Mouse (Mus musculus) forebrain, embryonic 12.5 days (tissue): ENCODE measurements around the gene Cfap99. TPM values are rescaled to one million over a fixed set of nuclear protein-coding genes. Genes with fewer than 3 reads are reported as not detected.

Experiments
- ATAC-seq: fragments of 200-750 bp; cut with Nextera tagmentation; 2 replicates; pipeline ENCODE4 v1.8.0; 2017; ENCODE audit warnings: moderate TSS enrichment; ENCODE audit not compliant: low FRiP score
- H3K27ac ChIP-seq: fragments of 300-500 bp; sonication (generic); 2 replicates; pipeline ENCODE4 v1.5.1; 2016; ENCODE audit warnings: mild to moderate bottlenecking
- H3K27me3 ChIP-seq: fragments of 300-500 bp; sonication (generic); 2 replicates; pipeline ENCODE4 v1.6.1; 2016; ENCODE audit warnings: mild to moderate bottlenecking
- H3K36me3 ChIP-seq: fragments of 300-500 bp; sonication (generic); replicated peaks from 2 replicates; pipeline ENCODE4 v1.6.1; 2016; ENCODE audit warnings: mild to moderate bottlenecking
- H3K4me1 ChIP-seq: fragments of 300-500 bp; sonication (generic); 2 replicates; pipeline ENCODE4 v1.6.1; 2016
- H3K4me2 ChIP-seq: fragments of 300-500 bp; sonication (generic); 2 replicates; pipeline ENCODE4 v1.6.1; 2016; ENCODE audit warnings: mild to moderate bottlenecking, moderate library complexity
- H3K4me3 ChIP-seq: fragments of 300-500 bp; sonication (generic); replicated peaks from 2 replicates; pipeline ENCODE4 v1.5.1; 2016; ENCODE audit warnings: mild to moderate bottlenecking
- H3K9ac ChIP-seq: fragments of 300-500 bp; sonication (generic); 2 replicates; pipeline ENCODE4 v1.6.1; 2016; ENCODE audit warnings: mild to moderate bottlenecking
- H3K9me3 ChIP-seq: fragments of 300-500 bp; sonication (generic); 2 replicates; pipeline ENCODE4 v1.6.1; 2016
- WGBS: fragments of 180-500 bp; shearing (Covaris S2); methylation state at CpG from one replicate; pipeline ENCODE4 v1.1.7; 2016; 5-methylcytosine and 5-hydroxymethylcytosine counted together
- polyA plus RNA-seq: library from polyadenylated mRNA; unstranded; fragments of >200 nt; fragmentation: Nextera tagmentation; extraction: Ambion mirVana; gene quantifications from 2 replicates; pipeline ENCODE4 v1.2.1, GENCODE M21; 2016

Gene Cfap99
- polyA plus RNA-seq, 1 experiment from 2014 or later = not detected

GRCm38 (mm10) chr5:34284156-34284750 lies 4.1 kb upstream of the Cfap99 start:
- H3K9ac ChIP-seq = no peak overlapping the region
- no peak overlapping the region for H3K4me3 ChIP-seq
- peaks cover 31% of the 10 kb centered on the region for H3K4me1 ChIP-seq
- H3K9me3 ChIP-seq = no peaks in the 10 kb centered on the region
- H3K27ac ChIP-seq = no peak overlapping the region
- no peak overlapping the region for H3K4me2 ChIP-seq
- 36% methylated on average over 3 of the region's 3 CpGs for WGBS
- no peak for ATAC-seq
- peaks cover 50% of the 10 kb centered on the region for H3K27me3 ChIP-seq
- H3K36me3 ChIP-seq = no peaks in the 10 kb centered on the region

DNA sequence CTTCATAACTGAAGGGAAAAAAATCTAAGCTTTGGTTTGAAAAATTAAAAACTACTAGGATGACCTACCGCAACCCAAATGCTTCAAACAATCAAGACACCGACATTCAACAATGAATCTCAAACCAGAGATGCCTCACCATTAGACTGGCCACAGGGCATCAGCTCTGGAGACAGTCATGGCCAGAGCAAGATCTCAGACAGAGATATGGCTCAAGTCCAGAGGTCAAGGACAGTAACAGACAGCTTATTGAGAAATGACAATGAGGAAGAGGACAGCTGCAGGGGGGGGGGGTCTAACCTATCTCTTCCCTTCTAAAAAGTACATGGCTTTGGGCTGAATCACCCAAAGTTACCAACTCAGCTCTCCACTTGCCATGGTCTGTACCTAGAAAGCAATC lies 3.1 kb upstream of the Cfap99 start:
- Histone ChIP-seq H3K4me2 (no peak overlapping the region), H3K27me3 (peaks cover 61% of the 10 kb centered on the region), H3K36me3 (no peaks in the 10 kb centered on the region), H3K9ac (no peak overlapping the region), H3K4me1 (peaks cover 31% of the 10 kb centered on the region), H3K27ac (no peak overlapping the region), H3K9me3 (no peaks in the 10 kb centered on the region), H3K4me3 (no peak overlapping the region)
- WGBS = 86% methylated on average over 2 of the region's 2 CpGs
- no peak for ATAC-seq

GRCm38 (mm10) chr5:34286516-34286915 lies 1.9 kb upstream of the Cfap99 start:
- H3K36me3 ChIP-seq = no peaks in the 10 kb centered on the region
- H3K4me3 ChIP-seq = peak overlapping the region; percentile 75
- no peak overlapping the region for H3K27ac ChIP-seq
- peak overlapping the region; percentile 97 for H3K4me2 ChIP-seq
- peaks cover 31% of the 10 kb centered on the region for H3K4me1 ChIP-seq
- 2% methylated on average over 11 of the region's 11 CpGs for WGBS
- H3K27me3 ChIP-seq = peaks cover 65% of the 10 kb centered on the region
- no peak overlapping the region for H3K9ac ChIP-seq
- H3K9me3 ChIP-seq = no peaks in the 10 kb centered on the region
- no peak for ATAC-seq

- WGBS = under 1% methylated on average over 54 of the region's 54 CpGs
- ATAC-seq = peak; percentile 0; the same call in 1 of the 2 replicates
- Histone ChIP-seq H3K4me3 (peak overlapping the region; percentile 75), H3K4me2 (peak overlapping the region; percentile 97), H3K27ac (no peak overlapping the region), H3K9me3 (no peaks in the 10 kb centered on the region), H3K27me3 (peaks cover 70% of the 10 kb centered on the region), H3K4me1 (peaks cover 31% of the 10 kb centered on the region), H3K36me3 (no peaks in the 10 kb centered on the region), H3K9ac (peak overlapping the region; percentile 71)
Observed at GRCm38 (mm10) chr5:34287001-34287837, 1.2 kb upstream of the Cfap99 start.

DNA sequence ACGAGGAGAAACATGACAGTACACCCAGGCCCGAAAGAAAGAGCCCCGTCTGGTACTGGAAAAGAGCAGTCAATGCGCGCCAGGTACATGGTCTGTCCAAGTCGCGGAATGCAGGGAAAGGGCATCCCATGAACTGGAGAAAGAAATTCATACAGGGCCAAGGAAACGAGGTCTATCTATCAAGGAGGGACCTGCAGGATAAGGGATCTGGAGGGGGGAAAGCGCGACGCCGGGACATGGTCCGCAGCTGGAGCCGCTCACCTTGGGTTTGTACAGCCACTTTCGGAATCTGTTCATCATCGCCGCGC lies 608 bp upstream of the Cfap99 start:
- Histone ChIP-seq H3K9ac (peak overlapping the region; percentile 71), H3K27ac (no peak overlapping the region), H3K27me3 (peaks cover 72% of the 10 kb centered on the region), H3K4me2 (peak overlapping the region; percentile 97), H3K9me3 (no peaks in the 10 kb centered on the region), H3K4me3 (peak overlapping the region; percentile 75), H3K36me3 (no peaks in the 10 kb centered on the region), H3K4me1 (peaks cover 27% of the 10 kb centered on the region)
- WGBS = under 1% methylated on average over 18 of the region's 18 CpGs
- ATAC-seq = no peak

DNA sequence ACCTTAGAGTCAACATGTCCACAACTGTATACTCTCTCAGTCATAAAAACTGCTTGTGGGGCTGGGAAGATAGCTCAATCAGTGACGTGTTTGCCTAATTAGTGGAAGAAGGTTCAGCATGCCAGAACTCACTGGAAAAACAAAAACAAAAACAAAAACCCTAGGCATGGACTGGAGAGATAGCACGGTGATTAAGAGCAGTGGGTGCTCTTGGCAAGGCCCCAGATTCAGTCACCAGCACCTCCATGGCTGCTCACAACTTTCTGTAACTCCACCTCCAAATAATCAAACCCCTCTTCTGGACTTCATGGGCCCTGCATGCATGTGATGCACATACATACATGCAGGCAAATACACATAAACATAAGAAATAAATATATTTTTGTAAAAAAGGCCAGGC lies 886 bp downstream of the Cfap99 start:
- WGBS = 55% methylated on average over 2 of the region's 2 CpGs
- ATAC-seq = no peak
- peaks cover 69% of the 10 kb centered on the region for H3K27me3 ChIP-seq

DNA sequence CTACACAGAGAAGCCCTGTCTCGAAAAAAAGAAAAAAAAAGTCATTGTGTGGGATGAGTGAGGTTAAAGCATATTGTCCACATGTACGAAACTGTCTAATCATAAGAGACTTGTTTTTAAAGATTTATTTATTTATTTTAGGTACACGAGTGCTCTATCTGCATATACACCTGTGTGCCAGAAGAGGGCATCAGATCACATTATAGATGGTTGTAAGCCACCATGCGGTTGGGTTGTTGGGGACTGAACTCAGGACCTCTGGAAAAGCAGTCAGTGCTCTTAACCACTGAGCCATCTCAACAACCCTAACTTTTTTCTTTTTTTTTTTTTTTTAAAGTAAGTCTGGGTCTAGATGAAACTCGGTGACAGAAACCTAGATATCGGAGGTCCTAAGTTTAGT lies 5.0 kb downstream of the Cfap99 start:
- WGBS = 83% methylated on average over 6 of the region's 6 CpGs
- Histone ChIP-seq H3K4me3 (no peak overlapping the region), H3K4me2 (no peak overlapping the region), H3K27me3 (peaks cover 31% of the 10 kb centered on the region), H3K9me3 (no peaks in the 10 kb centered on the region), H3K9ac (no peak overlapping the region), H3K36me3 (no peaks in the 10 kb centered on the region), H3K4me1 (peaks cover 6% of the 10 kb centered on the region; the same call in 1 of the 2 replicates), H3K27ac (no peak overlapping the region)
- no peak for ATAC-seq

More for the DNA sequence above, 886 bp downstream of the Cfap99 start:
- no peak overlapping the region for H3K4me3 ChIP-seq
- H3K9me3 ChIP-seq = no peaks in the 10 kb centered on the region
- no peak overlapping the region for H3K4me2 ChIP-seq
- no peaks in the 10 kb centered on the region for H3K36me3 ChIP-seq
- H3K27ac ChIP-seq = no peak overlapping the region
- H3K9ac ChIP-seq = peak overlapping the region; percentile 71; the same call in 1 of the 2 replicates
- H3K4me1 ChIP-seq = peaks cover 23% of the 10 kb centered on the region

DNA sequence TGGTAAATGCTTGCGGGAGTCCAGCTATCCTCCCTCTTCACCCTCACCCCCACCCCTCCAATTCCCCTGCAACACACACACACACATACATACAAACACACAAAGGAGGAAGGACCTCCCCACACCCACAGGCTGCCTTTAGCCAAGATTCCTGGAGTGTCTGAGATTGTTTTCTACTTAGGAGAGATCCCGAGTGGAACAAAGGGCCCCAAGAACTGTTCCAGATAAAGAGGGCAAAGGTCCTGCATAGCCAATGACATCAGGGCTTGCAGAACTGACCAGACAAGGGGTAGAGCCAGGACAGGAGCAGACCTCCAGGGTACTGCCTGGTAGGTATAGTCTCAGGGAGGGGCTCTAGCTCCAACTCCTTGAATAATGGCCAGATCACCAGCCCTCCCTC lies 6.3 kb downstream of the Cfap99 start:
- Histone ChIP-seq H3K4me1 (no peaks in the 10 kb centered on the region), H3K27me3 (peaks cover 17% of the 10 kb centered on the region), H3K4me2 (no peak overlapping the region), H3K36me3 (no peaks in the 10 kb centered on the region), H3K9me3 (no peaks in the 10 kb centered on the region), H3K9ac (no peak overlapping the region), H3K27ac (no peak overlapping the region), H3K4me3 (no peak overlapping the region)
- ATAC-seq = no peak
- WGBS = 33% methylated on average over 2 of the region's 2 CpGs

- H3K9me3 ChIP-seq = no peaks in the 10 kb centered on the region
- H3K27me3 ChIP-seq = peaks cover 13% of the 10 kb centered on the region; the same call in 1 of the 2 replicates
- ATAC-seq = no peak
- WGBS = 85% methylated on average over 2 of the region's 2 CpGs
- H3K4me1 ChIP-seq = no peaks in the 10 kb centered on the region
- no peak overlapping the region for H3K27ac ChIP-seq
- H3K4me2 ChIP-seq = no peak overlapping the region
- H3K9ac ChIP-seq = no peak overlapping the region
- no peaks in the 10 kb centered on the region for H3K36me3 ChIP-seq
- no peak overlapping the region for H3K4me3 ChIP-seq
Observed at GRCm38 (mm10) chr5:34295141-34295540, 6.7 kb downstream of the Cfap99 start.

- Histone ChIP-seq H3K9ac (no peak overlapping the region), H3K9me3 (no peaks in the 10 kb centered on the region), H3K27ac (no peak overlapping the region), H3K4me1 (no peaks in the 10 kb centered on the region), H3K36me3 (no peaks in the 10 kb centered on the region), H3K4me3 (no peak overlapping the region), H3K4me2 (no peak overlapping the region), H3K27me3 (no peaks in the 10 kb centered on the region)
- no peak for ATAC-seq
- WGBS = 63% methylated on average over 4 of the region's 4 CpGs
Observed at GRCm38 (mm10) chr5:34298061-34298460, 9.7 kb downstream of the Cfap99 start.

- ATAC-seq = no peak
- Histone ChIP-seq H3K4me2 (no peak overlapping the region), H3K27me3 (no peaks in the 10 kb centered on the region), H3K4me1 (no peaks in the 10 kb centered on the region), H3K4me3 (no peak overlapping the region), H3K36me3 (no peaks in the 10 kb centered on the region), H3K27ac (no peak overlapping the region), H3K9ac (no peak overlapping the region), H3K9me3 (no peaks in the 10 kb centered on the region)
- WGBS = 87% methylated on average over 10 of the region's 10 CpGs
Observed at GRCm38 (mm10) chr5:34298937-34299535, 10.6 kb downstream of the Cfap99 start.

GRCm38 (mm10) chr5:34302377-34302776 lies 14.0 kb downstream of the Cfap99 start:
- ATAC-seq = no peak
- no peaks in the 10 kb centered on the region for H3K36me3 ChIP-seq
- no peaks in the 10 kb centered on the region for H3K4me1 ChIP-seq
- H3K9me3 ChIP-seq = no peaks in the 10 kb centered on the region
- H3K27ac ChIP-seq = no peak overlapping the region
- H3K9ac ChIP-seq = no peak overlapping the region
- 0 out of 2 replicates have a peak, but pooled peaks cover 2% of the 10 kb centered on the region for H3K27me3 ChIP-seq
- no peak overlapping the region for H3K4me3 ChIP-seq
- 85% methylated on average over 7 of the region's 7 CpGs for WGBS
- H3K4me2 ChIP-seq = no peak overlapping the region
